Mouse (Mus musculus): ENCODE measurements around the gene Cdc42. TPM values are rescaled to one million over a fixed set of nuclear protein-coding genes. Genes with fewer than 3 reads are reported as not detected.

Gene Cdc42
- polyA plus RNA-seq, 1 experiment = 35.4 TPM

DNA sequence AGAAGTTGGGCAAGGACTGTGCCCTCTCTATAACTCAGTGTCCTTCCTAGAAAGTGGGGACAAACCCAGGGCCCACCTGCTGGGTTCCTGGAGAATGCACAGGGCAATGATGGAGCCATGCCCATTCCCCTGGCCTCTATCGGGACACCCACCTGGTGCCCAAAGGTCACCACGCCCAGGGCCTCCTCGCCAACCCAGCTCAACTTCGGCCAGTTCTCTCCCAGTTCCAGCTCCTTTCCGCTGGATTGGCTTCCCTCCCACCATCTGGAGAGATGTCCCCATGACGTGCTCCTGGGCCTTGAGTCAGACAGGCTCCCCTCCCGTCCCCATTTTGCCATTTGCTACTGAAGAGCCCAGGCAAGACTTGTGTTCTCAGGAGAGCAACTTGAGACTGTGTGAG lies 64.9 kb downstream of the Cdc42 start:
- H3K4me1 ChIP-seq (ENCODE audit: control insufficient read depth, insufficient read depth, low read length) = peaks cover 3% of the 10 kb centered on the region
- no peak overlapping the region for H3K27ac ChIP-seq (ENCODE audit: control insufficient read depth, insufficient read depth, low read depth, low read length)
- TF ChIP-seq CTCF (IDR thresholded peaks at IDR 0.05; ENCODE audit: control insufficient read depth, insufficient read depth, insufficient replicate concordance, low read depth, low read length) (no peak), POLR2A (IDR thresholded peaks at IDR 0.05; ENCODE audit: control insufficient read depth, low read depth, low read length) (no peak)
- no peaks in the 10 kb centered on the region for H3K36me3 ChIP-seq (ENCODE audit: control insufficient read depth, insufficient read depth, low read length)
- H3K27me3 ChIP-seq (ENCODE audit: control insufficient read depth, insufficient read depth, low read length) = no peaks in the 10 kb centered on the region
- no peak overlapping the region for H3K4me3 ChIP-seq (ENCODE audit: control insufficient read depth, low read depth, low read length)

DNA sequence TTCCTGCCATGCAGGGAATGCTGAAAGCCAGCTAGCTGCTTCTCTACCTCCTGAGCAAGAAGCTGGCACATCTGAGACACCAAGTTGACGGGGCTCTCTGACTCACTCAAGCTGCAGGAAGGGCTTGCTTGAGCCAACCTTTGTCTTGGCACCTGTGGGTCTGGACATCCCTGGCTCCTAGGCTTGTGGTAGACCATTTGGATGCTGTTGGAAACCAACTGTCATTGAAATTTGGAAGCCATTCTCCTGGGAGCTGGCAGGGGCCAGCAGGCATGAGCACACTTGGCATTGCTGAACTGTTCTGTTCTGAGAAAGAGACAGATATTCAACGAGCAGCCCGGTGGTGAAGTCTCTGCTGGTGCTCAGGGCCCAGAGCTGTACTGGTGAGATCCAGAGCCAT lies 67.3 kb downstream of the Cdc42 start:
- Histone ChIP-seq H3K4me1 (ENCODE audit: control insufficient read depth, insufficient read depth, low read length) (peaks cover 3% of the 10 kb centered on the region), H3K4me3 (ENCODE audit: control insufficient read depth, low read depth, low read length) (no peak overlapping the region), H3K27me3 (ENCODE audit: control insufficient read depth, insufficient read depth, low read length) (no peaks in the 10 kb centered on the region), H3K27ac (ENCODE audit: control insufficient read depth, insufficient read depth, low read depth, low read length) (no peak overlapping the region), H3K36me3 (ENCODE audit: control insufficient read depth, insufficient read depth, low read length) (no peaks in the 10 kb centered on the region)
- TF ChIP-seq POLR2A (IDR thresholded peaks at IDR 0.05; ENCODE audit: control insufficient read depth, low read depth, low read length) = no peak

DNA sequence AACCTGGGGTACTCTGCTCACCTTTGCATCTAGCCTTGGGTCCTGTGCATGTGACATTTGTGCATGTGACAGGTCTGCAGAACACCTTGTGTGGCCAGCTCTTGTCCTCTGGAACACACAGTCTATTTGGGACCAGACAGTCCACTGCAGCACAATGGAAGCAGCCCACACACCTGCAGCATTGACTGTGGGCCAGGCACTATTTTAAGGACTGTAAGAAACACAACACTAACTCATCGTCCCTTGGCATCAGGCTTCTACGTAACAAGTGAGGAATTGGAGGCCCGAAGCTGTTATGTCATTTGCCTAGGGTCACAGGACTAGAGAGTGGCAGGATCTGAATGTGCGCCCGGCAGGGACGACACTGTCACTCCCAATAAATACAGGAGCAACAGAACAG lies 67.8 kb downstream of the Cdc42 start:
- no peak overlapping the region for H3K27ac ChIP-seq (ENCODE audit: control insufficient read depth, insufficient read depth, low read depth, low read length)

DNA sequence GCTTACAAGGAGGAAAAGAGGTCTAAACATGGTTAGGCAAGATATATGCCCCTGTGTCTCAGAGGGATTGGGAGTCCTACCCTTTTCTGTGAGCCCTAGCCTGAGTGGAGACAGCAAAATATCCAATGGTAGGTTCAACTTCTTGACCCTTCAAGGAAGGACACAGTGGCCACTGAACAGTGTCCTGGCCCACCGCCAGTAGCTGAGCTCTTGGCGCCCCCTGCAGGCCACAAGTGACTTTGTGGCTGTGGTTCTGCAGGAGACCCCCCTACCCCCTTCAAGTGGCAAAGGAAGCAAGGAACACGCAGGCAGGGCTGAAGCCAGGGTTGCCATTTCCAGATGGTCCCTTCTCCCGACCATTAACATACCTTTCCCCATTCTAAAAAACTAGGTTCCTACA lies 69.7 kb downstream of the Cdc42 start:
- H3K27me3 ChIP-seq (ENCODE audit: control insufficient read depth, insufficient read depth, low read length) = no peaks in the 10 kb centered on the region
- no peak overlapping the region for H3K27ac ChIP-seq (ENCODE audit: control insufficient read depth, insufficient read depth, low read depth, low read length)
- peak; percentile 82; the same call in 1 of the 2 replicates for TF ChIP-seq CTCF (IDR thresholded peaks at IDR 0.05; ENCODE audit: control insufficient read depth, insufficient read depth, insufficient replicate concordance, low read depth, low read length)
- no peak for TF ChIP-seq POLR2A (IDR thresholded peaks at IDR 0.05; ENCODE audit: control insufficient read depth, low read depth, low read length)
- peaks cover 3% of the 10 kb centered on the region for H3K4me1 ChIP-seq (ENCODE audit: control insufficient read depth, insufficient read depth, low read length)
- H3K36me3 ChIP-seq (ENCODE audit: control insufficient read depth, insufficient read depth, low read length) = no peaks in the 10 kb centered on the region
- no peak overlapping the region for H3K4me3 ChIP-seq (ENCODE audit: control insufficient read depth, low read depth, low read length)

More for the DNA sequence above, 67.8 kb downstream of the Cdc42 start:
- H3K4me1 ChIP-seq (ENCODE audit: control insufficient read depth, insufficient read depth, low read length) = peaks cover 3% of the 10 kb centered on the region
- no peaks in the 10 kb centered on the region for H3K27me3 ChIP-seq (ENCODE audit: control insufficient read depth, insufficient read depth, low read length)
- H3K36me3 ChIP-seq (ENCODE audit: control insufficient read depth, insufficient read depth, low read length) = no peaks in the 10 kb centered on the region
- TF ChIP-seq CTCF (IDR thresholded peaks at IDR 0.05; ENCODE audit: control insufficient read depth, insufficient read depth, insufficient replicate concordance, low read depth, low read length) (no peak), POLR2A (IDR thresholded peaks at IDR 0.05; ENCODE audit: control insufficient read depth, low read depth, low read length) (no peak)
- H3K4me3 ChIP-seq (ENCODE audit: control insufficient read depth, low read depth, low read length) = no peak overlapping the region

DNA sequence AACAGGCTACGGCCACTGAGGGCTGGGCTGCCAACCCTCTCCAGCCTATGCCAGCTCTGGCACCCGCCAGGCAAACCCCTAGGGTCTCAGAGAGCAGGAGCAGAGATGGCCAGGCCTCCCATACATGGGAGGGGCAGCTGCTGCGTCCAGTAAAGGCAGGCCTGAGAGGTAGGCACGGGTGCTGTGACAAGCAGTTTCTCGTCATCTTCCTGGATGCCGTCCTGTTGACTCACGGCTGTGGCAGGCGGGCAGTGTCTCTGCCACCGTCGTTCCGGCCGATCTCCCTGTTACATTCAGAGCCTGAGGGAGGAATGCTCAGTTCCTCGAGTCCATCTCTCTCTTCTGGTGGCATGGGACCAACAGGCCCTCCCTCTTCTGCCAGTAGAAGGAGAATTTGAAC lies 70.3 kb downstream of the Cdc42 start:
- peaks cover 3% of the 10 kb centered on the region for H3K4me1 ChIP-seq (ENCODE audit: control insufficient read depth, insufficient read depth, low read length)
- no peak for TF ChIP-seq POLR2A (IDR thresholded peaks at IDR 0.05; ENCODE audit: control insufficient read depth, low read depth, low read length)
- TF ChIP-seq CTCF (IDR thresholded peaks at IDR 0.05; ENCODE audit: control insufficient read depth, insufficient read depth, insufficient replicate concordance, low read depth, low read length) = no peak
- H3K27me3 ChIP-seq (ENCODE audit: control insufficient read depth, insufficient read depth, low read length) = no peaks in the 10 kb centered on the region
- no peak overlapping the region for H3K27ac ChIP-seq (ENCODE audit: control insufficient read depth, insufficient read depth, low read depth, low read length)
- H3K36me3 ChIP-seq (ENCODE audit: control insufficient read depth, insufficient read depth, low read length) = no peaks in the 10 kb centered on the region
- H3K4me3 ChIP-seq (ENCODE audit: control insufficient read depth, low read depth, low read length) = no peak overlapping the region

DNA sequence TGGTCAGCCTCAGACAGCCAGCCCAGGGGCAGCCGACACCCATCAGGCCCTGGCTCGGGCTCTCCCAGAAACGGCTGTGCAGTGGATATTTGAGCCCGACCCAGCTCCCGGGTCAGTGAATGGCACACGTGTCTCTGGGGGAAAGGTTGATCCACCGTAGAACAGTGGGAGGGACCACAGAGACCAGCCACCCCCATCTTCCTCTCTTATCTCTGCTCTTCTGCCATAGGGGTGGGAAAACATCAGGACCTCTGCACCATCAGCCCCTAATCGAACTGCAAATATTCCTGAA lies 70.9 kb downstream of the Cdc42 start:
- Histone ChIP-seq H3K4me1 (ENCODE audit: control insufficient read depth, insufficient read depth, low read length) (peaks cover 3% of the 10 kb centered on the region), H3K36me3 (ENCODE audit: control insufficient read depth, insufficient read depth, low read length) (no peaks in the 10 kb centered on the region), H3K27me3 (ENCODE audit: control insufficient read depth, insufficient read depth, low read length) (no peaks in the 10 kb centered on the region), H3K4me3 (ENCODE audit: control insufficient read depth, low read depth, low read length) (no peak overlapping the region), H3K27ac (ENCODE audit: control insufficient read depth, insufficient read depth, low read depth, low read length) (no peak overlapping the region)
- TF ChIP-seq CTCF (IDR thresholded peaks at IDR 0.05; ENCODE audit: control insufficient read depth, insufficient read depth, insufficient replicate concordance, low read depth, low read length) = no peak
- TF ChIP-seq POLR2A (IDR thresholded peaks at IDR 0.05; ENCODE audit: control insufficient read depth, low read depth, low read length) = no peak

DNA sequence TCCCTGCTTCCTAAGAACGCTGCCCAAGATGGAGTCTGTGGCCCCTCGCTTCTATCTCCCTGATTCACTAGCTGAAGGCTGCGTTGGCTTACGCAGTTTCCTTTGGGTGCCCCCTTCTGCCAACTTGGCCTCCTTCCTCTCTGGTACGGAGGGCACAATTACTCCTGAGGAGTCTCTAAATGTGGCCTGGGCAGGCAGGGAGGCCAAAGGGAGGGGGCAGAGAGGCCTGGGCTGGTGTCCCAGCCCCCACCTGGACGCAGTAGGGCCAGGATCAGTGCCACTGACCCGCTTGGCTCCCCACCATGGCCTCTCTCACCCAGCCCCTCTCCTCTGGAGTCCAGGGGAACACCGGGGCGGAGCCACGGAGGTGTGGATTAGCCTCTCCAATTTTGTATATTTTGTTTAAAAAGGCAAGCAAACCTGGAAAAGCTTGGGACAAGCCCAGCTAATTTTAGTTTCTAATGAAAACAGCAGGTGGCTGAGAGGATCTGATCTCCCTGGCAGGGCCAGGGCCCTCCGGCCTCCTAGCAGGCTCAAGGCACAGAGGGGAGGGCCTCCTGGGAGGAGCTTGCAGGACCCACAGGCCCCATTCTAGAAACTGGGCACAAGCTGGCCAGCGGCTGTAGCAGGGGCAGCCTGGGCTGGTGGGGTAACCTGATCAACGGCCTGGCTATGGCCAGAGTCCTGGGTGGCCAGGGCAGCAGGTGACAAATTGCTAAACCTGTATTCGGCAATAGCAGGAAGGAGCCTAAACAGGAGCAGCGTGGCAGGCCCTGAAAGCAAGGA lies 71.5 kb downstream of the Cdc42 start:
- no peaks in the 10 kb centered on the region for H3K27me3 ChIP-seq (ENCODE audit: control insufficient read depth, insufficient read depth, low read length)
- no peak overlapping the region for H3K27ac ChIP-seq (ENCODE audit: control insufficient read depth, insufficient read depth, low read depth, low read length)
- TF ChIP-seq CTCF (IDR thresholded peaks at IDR 0.05; ENCODE audit: control insufficient read depth, insufficient read depth, insufficient replicate concordance, low read depth, low read length) (no peak), POLR2A (IDR thresholded peaks at IDR 0.05; ENCODE audit: control insufficient read depth, low read depth, low read length) (no peak)
- H3K36me3 ChIP-seq (ENCODE audit: control insufficient read depth, insufficient read depth, low read length) = no peaks in the 10 kb centered on the region
- peaks cover 3% of the 10 kb centered on the region for H3K4me1 ChIP-seq (ENCODE audit: control insufficient read depth, insufficient read depth, low read length)
- H3K4me3 ChIP-seq (ENCODE audit: control insufficient read depth, low read depth, low read length) = no peak overlapping the region

DNA sequence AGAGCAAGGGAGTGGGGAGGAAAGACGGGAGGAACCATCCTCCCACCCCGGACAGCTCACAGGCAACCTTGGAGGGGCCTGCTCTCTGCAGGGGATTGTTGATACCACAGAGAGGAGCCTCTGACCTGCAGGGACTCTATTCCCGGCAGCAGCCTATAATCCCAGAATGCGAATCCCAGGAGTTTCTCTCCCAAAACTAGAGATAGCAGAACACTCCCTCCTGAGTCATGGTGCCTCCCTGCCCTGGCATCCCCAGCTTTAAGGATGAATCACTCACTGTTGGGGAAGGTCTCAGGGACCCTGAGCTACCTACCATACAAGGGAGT lies 74.2 kb downstream of the Cdc42 start:
- H3K36me3 ChIP-seq (ENCODE audit: control insufficient read depth, insufficient read depth, low read length) = no peaks in the 10 kb centered on the region
- H3K27me3 ChIP-seq (ENCODE audit: control insufficient read depth, insufficient read depth, low read length) = no peaks in the 10 kb centered on the region
- no peak overlapping the region for H3K4me3 ChIP-seq (ENCODE audit: control insufficient read depth, low read depth, low read length)

More for the DNA sequence above, 74.2 kb downstream of the Cdc42 start:
- TF ChIP-seq POLR2A (IDR thresholded peaks at IDR 0.05; ENCODE audit: control insufficient read depth, low read depth, low read length) (no peak), CTCF (IDR thresholded peaks at IDR 0.05; ENCODE audit: control insufficient read depth, insufficient read depth, insufficient replicate concordance, low read depth, low read length) (no peak)
- H3K4me1 ChIP-seq (ENCODE audit: control insufficient read depth, insufficient read depth, low read length) = no peaks in the 10 kb centered on the region; the same call in 1 of the 2 replicates
- no peak overlapping the region for H3K27ac ChIP-seq (ENCODE audit: control insufficient read depth, insufficient read depth, low read depth, low read length)

Data from testis, adult 2 months (tissue).